Mouse (Mus musculus) heart, adult 18-20 months (tissue): ENCODE results near the gene Icam4. TPM values are rescaled to one million over a fixed set of nuclear protein-coding genes. Genes with fewer than 3 reads are reported as not detected.

Experiments used
- DNase-seq, 2 experiments: peaks; one replicate each; pipeline ENCODE4 v3.0.0; 2021 to 2022; ENCODE audit warnings: mixed read lengths in 1 of 2
- total RNA-seq, 2 experiments: library from RNA; stranded (reverse); gene quantifications; 2 replicates each; pipeline ENCODE4 v1.2.3; 2021

Icam4 gene
- total RNA-seq, 2 experiments from 2014 or later: 1.2 to 1.3 TPM

DNA sequence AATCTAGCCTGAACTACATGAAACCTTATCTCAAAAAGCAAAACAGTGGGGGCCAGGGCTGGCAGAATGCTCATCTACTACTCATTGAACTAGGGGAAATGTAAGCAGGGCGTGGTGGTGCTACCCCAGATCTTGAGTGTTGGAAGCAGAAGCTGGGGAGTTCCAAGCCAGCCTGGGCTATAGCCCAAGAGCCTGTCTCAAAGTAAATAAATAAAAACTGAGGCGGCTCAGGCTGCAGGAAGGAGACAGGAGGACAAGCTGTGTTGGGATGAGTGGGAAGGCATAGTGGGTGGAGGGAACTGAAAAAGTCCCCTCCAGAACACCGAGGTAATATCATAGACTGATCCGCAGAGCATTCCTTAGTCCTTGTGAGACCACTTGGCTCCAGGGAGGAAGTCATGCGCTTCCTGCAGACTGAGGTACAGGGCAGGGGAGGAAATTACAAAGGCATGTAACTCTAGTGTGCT, 17.3 kb upstream of the Icam4 start:
- DNase-seq: peak; percentile 76 to 83

- no peak for DNase-seq
Observed at GRCm38 (mm10) chr9:21012368-21012767, 16.8 kb upstream of the Icam4 start.

- DNase-seq: peak; percentile 84 to 89
Observed at GRCm38 (mm10) chr9:21014691-21015570, 14.2 kb upstream of the Icam4 start.

- DNase-seq: peak; percentile 84 to 86
Observed at GRCm38 (mm10) chr9:21015571-21016130, 13.5 kb upstream of the Icam4 start, which contains the start of gene Icam1. TSS of gene Icam1 (plus strand) at chr9:21015985.

GRCm38 (mm10) chr9:21016331-21017176, 12.6 kb upstream of the Icam4 start:
- DNase-seq: peak; percentile 45 to 56

GRCm38 (mm10) chr9:21017177-21017575, 12.0 kb upstream of the Icam4 start:
- DNase-seq: no peak

DNA sequence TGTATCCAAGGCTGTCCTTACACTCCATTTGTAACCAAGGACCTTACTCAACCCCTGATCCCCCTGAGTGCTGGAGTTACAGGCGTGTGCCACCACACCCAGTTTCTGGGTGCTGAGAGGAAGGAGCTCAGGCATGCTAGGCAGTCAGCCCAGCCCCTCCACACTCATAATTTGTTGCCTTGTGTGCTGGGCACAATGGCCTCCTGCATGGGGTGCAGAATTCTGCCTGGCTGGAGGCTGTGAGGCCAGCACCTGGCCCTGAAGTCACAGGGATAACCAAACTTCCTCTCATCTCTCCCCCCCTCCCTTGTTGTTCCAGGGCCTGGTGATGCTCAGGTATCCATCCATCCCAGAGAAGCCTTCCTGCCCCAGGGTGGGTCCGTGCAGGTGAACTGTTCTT, 10.6 kb upstream of the Icam4 start:
- DNase-seq: no peak

DNA sequence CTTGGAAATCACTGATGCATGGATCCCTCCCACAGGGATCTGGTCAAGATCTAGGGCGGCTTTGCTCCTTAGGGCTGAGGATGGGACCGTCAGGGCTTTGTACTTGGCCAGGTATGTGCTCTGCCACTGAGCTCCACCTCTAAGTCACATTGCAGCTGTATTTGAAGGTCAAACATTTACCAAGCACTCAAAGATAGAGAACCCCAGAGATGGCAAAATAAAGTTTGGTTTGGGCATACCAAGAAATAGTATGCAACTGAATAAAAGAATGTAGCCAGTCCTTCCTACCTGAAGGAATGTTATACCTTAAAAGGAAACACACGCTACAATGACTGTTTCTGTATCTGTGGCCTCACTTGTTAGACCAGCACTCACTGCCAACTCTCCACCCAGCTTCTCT, 7.8 kb upstream of the Icam4 start:
- DNase-seq: no peak

GRCm38 (mm10) chr9:21022288-21022687, 6.9 kb upstream of the Icam4 start:
- DNase-seq: no peak

GRCm38 (mm10) chr9:21022726-21023125, 6.4 kb upstream of the Icam4 start:
- DNase-seq: no peak

GRCm38 (mm10) chr9:21025258-21025810, 3.8 kb upstream of the Icam4 start:
- DNase-seq: no peak

DNA sequence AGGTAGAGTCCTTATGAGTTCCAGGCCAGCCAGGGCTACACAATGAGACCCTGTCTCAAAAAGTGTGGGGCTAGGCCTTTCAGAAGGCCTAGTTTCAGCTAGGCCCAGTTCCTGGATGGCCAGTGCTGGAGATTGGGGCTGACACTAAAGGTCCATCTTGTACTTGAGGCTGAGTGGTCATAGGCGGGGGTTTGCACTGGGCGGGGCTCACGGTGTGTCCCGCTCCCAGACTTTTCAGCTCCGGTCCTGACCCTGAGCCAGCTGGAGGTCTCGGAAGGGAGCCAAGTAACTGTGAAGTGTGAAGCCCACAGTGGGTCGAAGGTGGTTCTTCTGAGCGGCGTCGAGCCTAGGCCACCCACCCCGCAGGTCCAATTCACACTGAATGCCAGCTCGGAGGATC, 2.3 kb upstream of the Icam4 start:
- DNase-seq: no peak

GRCm38 (mm10) chr9:21027774-21028290, 1.3 kb upstream of the Icam4 start:
- DNase-seq: no peak

DNA sequence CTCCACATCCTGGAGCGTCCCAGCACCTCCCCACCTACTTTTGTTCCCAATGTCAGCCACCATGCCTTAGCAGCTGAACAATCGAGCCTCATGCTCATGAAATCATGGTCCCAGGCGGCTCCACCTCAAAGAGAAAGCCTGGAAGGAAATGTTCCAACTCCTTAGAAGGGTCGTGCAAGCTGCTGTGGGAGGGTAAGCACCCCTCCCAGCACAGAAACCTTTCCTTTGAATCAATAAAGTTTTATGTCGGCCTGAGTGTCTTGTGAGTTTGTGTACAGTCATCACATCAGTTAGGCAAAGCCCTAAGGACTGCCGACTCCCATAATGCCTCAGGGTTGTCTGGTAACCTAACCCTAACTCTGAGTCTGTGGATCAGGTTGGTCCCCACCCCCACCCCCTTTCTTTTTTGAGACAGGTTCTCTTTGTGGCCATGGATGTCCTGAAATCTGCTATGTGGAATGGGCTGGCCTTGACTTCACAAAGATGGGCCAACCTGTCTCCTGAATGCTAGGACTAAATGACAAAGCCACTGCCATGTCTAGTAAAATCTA, 538 bp upstream of the Icam4 start:
- DNase-seq: no peak

GRCm38 (mm10) chr9:21030055-21030600, 955 bp downstream of the Icam4 start:
- no peak for DNase-seq

- peak; percentile 88 to 94 for DNase-seq
Observed at GRCm38 (mm10) chr9:21030781-21031250, 1.6 kb downstream of the Icam4 start.

DNA sequence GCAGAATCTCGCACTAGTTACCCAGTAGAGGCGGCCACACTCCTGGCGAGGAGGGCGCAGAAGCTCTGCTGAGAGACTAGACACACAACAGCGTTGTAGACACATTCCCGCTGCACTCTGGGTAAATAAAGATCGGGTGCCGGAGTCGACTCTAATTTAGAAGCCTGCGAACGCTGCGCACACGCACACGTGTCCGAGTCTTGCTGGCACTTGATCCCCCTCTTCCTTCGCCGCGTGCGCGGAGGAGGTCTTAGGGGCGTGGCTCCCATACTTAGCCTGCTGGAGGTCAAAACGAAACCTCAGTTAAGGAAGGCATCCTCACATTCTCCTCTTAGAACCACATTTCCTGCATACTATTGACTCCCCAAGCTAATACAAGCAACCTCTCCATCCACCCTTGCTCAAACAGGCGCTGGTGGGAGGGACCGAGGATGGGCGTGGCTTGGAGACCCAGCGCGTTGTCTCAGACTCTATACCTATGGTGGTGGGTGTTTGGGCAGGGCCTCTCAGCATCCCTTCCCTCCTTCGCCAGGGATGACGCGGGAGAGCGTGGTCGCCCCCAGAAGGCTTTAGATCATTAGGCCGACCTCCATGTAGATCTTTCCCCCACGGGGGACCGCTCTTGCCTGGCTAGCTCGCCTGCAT, 2.2 kb downstream of the Icam4 start:
- DNase-seq: peak; percentile 78 to 82

DNA sequence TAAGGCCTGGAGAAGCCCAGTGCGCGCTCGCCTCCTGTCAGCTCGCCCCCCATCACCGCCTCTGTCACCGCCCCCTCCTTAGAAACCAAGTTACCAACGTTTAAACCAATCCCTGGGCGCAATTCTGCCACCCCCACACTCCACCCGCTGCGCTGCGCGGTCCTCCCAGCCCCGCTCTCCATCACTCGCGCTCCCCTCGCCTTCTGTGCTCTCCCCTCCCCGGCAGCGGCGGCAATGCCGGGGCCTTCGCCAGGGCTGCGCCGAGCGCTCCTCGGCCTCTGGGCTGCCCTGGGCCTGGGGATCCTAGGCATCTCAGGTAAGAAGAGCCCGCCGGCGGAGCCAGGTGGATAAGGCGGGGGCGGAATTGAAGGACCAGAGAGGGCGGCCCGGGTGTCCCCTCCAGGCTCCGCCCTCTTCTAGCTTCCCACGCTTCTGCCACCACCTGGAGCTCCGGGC, 2.8 kb downstream of the Icam4 start, which contains the start of gene Icam5:
Icam5 (plus strand) TSS at position 178 of the 456 bp plus-strand sequence.
- DNase-seq: no peak

DNA sequence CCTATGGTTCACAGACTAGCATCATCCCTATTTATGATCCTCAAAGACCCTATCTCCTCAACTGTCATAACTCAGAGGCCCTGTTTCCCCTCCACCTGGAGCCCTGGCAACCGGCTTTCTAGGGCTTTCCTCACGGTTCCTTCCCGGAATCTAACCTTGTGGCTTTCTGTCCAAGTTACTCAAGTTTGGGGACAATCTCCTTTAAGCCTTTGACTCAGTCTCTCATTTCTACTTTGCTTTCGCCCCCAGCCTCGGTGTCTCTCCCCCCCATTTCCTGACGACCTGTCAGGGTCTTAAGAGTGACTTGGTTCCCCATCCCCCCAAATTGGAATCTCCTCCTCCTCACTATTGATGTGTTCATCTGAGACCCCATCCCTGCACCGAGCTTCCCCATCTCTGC, 3.3 kb downstream of the Icam4 start:
- DNase-seq: no peak

DNA sequence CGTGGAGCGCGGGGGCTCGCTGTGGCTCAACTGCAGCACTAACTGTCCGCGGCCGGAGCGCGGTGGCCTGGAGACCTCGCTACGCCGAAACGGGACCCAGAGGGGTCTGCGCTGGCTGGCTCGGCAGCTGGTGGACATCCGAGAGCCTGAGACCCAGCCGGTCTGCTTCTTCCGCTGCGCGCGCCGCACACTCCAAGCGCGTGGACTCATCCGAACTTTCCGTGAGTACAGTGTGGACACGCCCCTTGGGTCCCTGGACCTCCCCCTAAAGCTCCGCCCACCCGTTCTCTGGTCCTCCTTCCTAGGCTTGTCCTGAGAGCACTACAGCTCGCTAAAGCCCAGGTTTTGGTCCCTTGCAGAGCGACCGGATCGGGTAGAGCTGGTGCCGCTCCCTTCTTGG, 4.0 kb downstream of the Icam4 start:
- DNase-seq: peak; percentile 91 to 92
